Mouse (Mus musculus) kidney, adult 10 weeks (tissue): ENCODE measurements around the gene Sp100. TPM values are rescaled to one million over a fixed set of nuclear protein-coding genes. Genes with fewer than 3 reads are reported as not detected.

Experiments
- polyA plus RNA-seq: library from polyadenylated mRNA; stranded (reverse); fragments of 350-450 nt; fragmentation: Illumina TruSeq; extraction: RNeasy Lipid Tissue Mini Kit (QIAGEN cat#74804); gene quantifications from one replicate; pipeline ENCODE4 v1.2.3, GENCODE M21; 2014; ENCODE audit warnings: low read depth, low replicate concordance

The Sp100 gene
- 42.3 TPM for polyA plus RNA-seq

GRCm38 (mm10) chr1:85649881-85650280 lies at the start of gene Sp100:
TSS of gene Sp100 (plus strand) at chr1:85649988.

GRCm38 (mm10) chr1:85600078-85600477 lies 49.7 kb upstream of the Sp100 start, which contains the start of gene Sp140:
TSS of gene Sp140 (plus strand) at chr1:85600378.

Other genes with a start within 250 kb of the Sp100 start
- gene G530012D18Rik, start 74.3 kb upstream of the Sp100 start, polyA plus RNA-seq: not detected
- gene Sp110, start 51.2 kb upstream of the Sp100 start, polyA plus RNA-seq: 3.2 TPM
- gene Sp140, start 49.6 kb upstream of the Sp100 start, polyA plus RNA-seq: 3.5 TPM
- gene A630001G21Rik, start 128.7 kb downstream of the Sp100 start, polyA plus RNA-seq: 0.73 TPM
- 177 TPM for gene Cab39, start 143.5 kb downstream of the Sp100 start, polyA plus RNA-seq
- 2.3 TPM for gene Itm2c, start 244.3 kb downstream of the Sp100 start, polyA plus RNA-seq